Mouse (Mus musculus) liver, postnatal 0 days (tissue): ENCODE results near the gene Gpbp1l1. TPM values are rescaled to one million over a fixed set of nuclear protein-coding genes. Genes with fewer than 3 reads are reported as not detected.

Source experiments
- ATAC-seq: fragments of 200-750 bp; cut with Nextera tagmentation; 2 replicates; pipeline ENCODE4 v1.8.0; 2017; ENCODE audit warnings: mild to moderate bottlenecking, moderate library complexity
- DNase-seq: peaks from one replicate; pipeline ENCODE4 v3.0.0-alpha.2; 2016
- H3K27ac ChIP-seq: fragments of 300-500 bp; sonication (generic); 2 replicates; pipeline ENCODE4 v1.5.1; 2014; ENCODE audit warnings: antibody characterized with exemption, moderate library complexity, mild to moderate bottlenecking, low read depth
- H3K27me3 ChIP-seq: fragments of 300-500 bp; sonication (generic); 2 replicates; pipeline ENCODE4 v1.6.1; 2014; ENCODE audit warnings: low read length, control low read depth, mixed read lengths; ENCODE audit not compliant: insufficient read depth
- H3K36me3 ChIP-seq: fragments of 300-500 bp; sonication (generic); replicated peaks from 2 replicates; pipeline ENCODE4 v1.6.1; 2014; ENCODE audit warnings: mild to moderate bottlenecking, control low read depth, low read length, moderate library complexity, mixed read lengths; ENCODE audit not compliant: insufficient read depth
- H3K4me1 ChIP-seq: fragments of 300-500 bp; sonication (generic); 2 replicates; pipeline ENCODE4 v1.6.1; 2014; ENCODE audit warnings: antibody characterized with exemption, mild to moderate bottlenecking, control low read depth; ENCODE audit not compliant: insufficient read depth
- H3K4me2 ChIP-seq: fragments of 300-500 bp; sonication (generic); 2 replicates; pipeline ENCODE4 v1.6.1; 2014; ENCODE audit warnings: low read depth, mild to moderate bottlenecking, low read length, moderate library complexity, mixed read lengths
- H3K4me3 ChIP-seq: fragments of 300-500 bp; sonication (generic); 2 replicates; pipeline ENCODE4 v1.5.1; 2014; ENCODE audit warnings: low read depth, low read length
- H3K9ac ChIP-seq: fragments of 300-500 bp; sonication (generic); replicated peaks from 2 replicates; pipeline ENCODE4 v1.6.1; 2014; ENCODE audit warnings: mild to moderate bottlenecking, moderate library complexity
- H3K9me3 ChIP-seq: fragments of 300-500 bp; sonication (generic); 2 replicates; pipeline ENCODE4 v1.6.1; 2016; ENCODE audit warnings: mild to moderate bottlenecking, control low read depth, low read length, mixed read lengths
- CTCF ChIP-seq: sonication (generic); IDR thresholded peaks from 2 replicates; pipeline ENCODE4 v1.5.1; 2016; ENCODE audit warnings: antibody characterized with exemption, low read depth
- EP300 ChIP-seq: IDR thresholded peaks from 2 replicates; pipeline ENCODE4 v1.6.1; 2016; ENCODE audit warnings: antibody characterized with exemption, low read depth, mild to moderate bottlenecking
- WGBS: fragments of 180-500 bp; shearing (Covaris S2); extraction: QIAGEN DNeasy Blood & Tissue Kit; methylation state at CpG from one replicate; pipeline ENCODE4 v1.1.7; 2014; ENCODE audit not compliant: insufficient replicate concordance; 5-methylcytosine and 5-hydroxymethylcytosine counted together
- polyA plus RNA-seq: library from polyadenylated mRNA; unstranded; fragments of >200 nt; fragmentation: Nextera tagmentation; extraction: Ambion mirVana; gene quantifications from 2 replicates; pipeline ENCODE4 v1.2.1, GENCODE M21; 2015

The Gpbp1l1 gene
- polyA plus RNA-seq, 1 experiment from 2014 or later, result 16.2 TPM

DNA sequence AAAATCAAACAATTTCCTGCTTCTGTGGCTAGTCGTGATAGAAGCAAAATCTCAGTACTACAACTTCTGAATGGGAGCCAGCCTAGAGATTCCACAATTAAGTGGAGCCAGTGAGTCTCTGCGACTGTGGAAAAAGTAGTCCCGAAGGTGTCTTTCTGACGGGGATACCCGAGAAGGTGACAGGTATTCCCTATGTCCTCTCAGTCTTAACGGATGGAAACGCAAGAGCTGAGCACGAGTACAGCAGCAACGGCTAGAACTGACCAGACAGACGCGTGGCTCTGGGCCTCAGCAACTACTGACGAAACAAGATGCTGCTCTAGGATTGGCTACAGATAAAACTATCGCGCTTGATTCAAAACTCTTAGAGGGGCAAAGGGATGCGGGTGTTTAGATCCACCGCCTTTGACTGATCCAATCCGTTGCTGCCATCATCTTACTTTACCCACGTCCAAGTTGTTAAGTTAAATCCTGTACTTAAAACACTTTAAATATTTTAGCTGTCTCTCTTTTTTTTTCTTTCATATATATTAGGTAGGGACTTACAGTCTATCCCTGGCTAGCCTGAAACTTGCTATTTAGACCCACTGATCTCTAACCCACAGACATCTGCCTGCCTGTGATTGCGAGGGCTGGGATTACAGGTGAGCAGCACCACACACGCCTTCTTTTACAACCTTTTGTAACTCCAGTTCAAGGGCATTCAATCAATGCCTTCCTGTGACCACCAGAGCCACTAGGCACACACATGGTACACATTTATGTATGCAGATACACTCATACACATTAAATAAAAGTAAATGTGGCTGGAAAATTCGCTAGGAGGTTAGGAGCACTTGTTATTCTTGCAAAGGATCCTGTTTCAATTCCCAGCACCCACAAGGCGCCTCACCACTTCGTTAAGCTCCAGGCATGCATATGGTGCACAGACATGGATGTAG, 70.5 kb downstream of the Gpbp1l1 start, which contains the start of gene Nasp:
Nasp (minus strand) TSS at position 220 of the 941 bp plus-strand sequence.
- Histone ChIP-seq H3K9me3 (no peaks in the 10 kb centered on the region), H3K36me3 (0 out of 2 replicates have a peak, but pooled peaks cover 4% of the 10 kb centered on the region), H3K4me1 (peaks cover 16% of the 10 kb centered on the region), H3K9ac (peak within 1 kb of the TSS; percentile 96), H3K4me2 (peak within 1 kb of the TSS; percentile 97), H3K27ac (peak within 1 kb of the TSS; percentile 94), H3K27me3 (no peaks in the 10 kb centered on the region), H3K4me3 (peak within 1 kb of the TSS; percentile 98)
- DNase-seq (peak; percentile 77), ATAC-seq (peak; percentile 83)
- TF ChIP-seq EP300, result no peak
- no peak for TF ChIP-seq CTCF
- 7% methylated on average over 23 of the region's 23 CpGs for WGBS

DNA sequence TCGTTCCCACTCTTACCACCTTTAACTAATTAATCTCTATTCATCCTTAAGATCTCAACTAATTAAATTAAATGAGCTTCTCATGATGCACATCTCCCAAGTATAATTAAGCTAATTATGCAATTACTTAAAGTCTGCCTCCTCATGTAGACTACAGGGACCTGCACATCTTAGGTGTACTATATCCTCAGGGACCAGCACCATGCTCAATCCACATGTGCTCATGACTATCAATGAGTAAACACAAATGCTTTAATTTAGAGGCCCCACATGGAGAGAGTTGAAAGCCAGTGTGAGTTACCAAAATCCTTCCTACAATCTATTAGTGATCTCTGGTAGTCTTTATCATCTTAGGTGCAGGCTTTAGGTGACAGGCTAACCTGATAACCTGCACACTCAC, 77.7 kb downstream of the Gpbp1l1 start:
- H3K27me3 ChIP-seq, result no peaks in the 10 kb centered on the region
- no peaks in the 10 kb centered on the region for H3K4me1 ChIP-seq
- DNase-seq (no peak), ATAC-seq (no peak)
- TF ChIP-seq EP300, result no peak
- H3K9ac ChIP-seq, result no peak overlapping the region
- peaks cover 51% of the 10 kb centered on the region for H3K36me3 ChIP-seq
- no peak overlapping the region for H3K27ac ChIP-seq
- H3K4me2 ChIP-seq, result no peak overlapping the region
- WGBS, result 93% methylated on average over 1 of the region's 1 CpGs
- no peak overlapping the region for H3K4me3 ChIP-seq
- no peaks in the 10 kb centered on the region for H3K9me3 ChIP-seq

DNA sequence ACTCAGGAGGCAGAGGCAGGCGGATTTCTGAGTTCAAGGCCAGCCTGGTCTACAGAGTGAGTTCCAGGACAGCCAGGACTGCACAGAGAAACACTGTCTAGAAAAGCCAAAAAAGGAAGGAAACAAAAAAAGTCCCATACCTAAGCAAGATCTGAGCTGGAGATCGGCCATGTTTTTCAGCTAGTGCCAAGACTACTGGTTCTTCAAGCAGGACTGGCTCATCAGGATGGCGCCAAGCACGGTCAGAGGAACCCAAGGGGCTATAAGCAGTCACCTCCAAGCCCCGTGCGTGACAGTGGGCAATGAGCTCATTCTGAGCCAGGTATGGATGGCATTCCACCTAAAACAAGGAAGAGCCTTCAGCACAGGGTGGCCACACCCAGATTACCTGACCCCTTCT, 81.4 kb downstream of the Gpbp1l1 start:
- 89% methylated on average over 6 of the region's 6 CpGs for WGBS
- no peaks in the 10 kb centered on the region for H3K4me1 ChIP-seq
- H3K27me3 ChIP-seq, result no peaks in the 10 kb centered on the region
- no peak overlapping the region for H3K9ac ChIP-seq
- no peaks in the 10 kb centered on the region for H3K9me3 ChIP-seq
- H3K27ac ChIP-seq, result no peak overlapping the region
- no peak for TF ChIP-seq CTCF
- DNase-seq (no peak), ATAC-seq (no peak)
- H3K4me2 ChIP-seq, result no peak overlapping the region
- peaks cover 74% of the 10 kb centered on the region for H3K36me3 ChIP-seq
- H3K4me3 ChIP-seq, result no peak overlapping the region

DNA sequence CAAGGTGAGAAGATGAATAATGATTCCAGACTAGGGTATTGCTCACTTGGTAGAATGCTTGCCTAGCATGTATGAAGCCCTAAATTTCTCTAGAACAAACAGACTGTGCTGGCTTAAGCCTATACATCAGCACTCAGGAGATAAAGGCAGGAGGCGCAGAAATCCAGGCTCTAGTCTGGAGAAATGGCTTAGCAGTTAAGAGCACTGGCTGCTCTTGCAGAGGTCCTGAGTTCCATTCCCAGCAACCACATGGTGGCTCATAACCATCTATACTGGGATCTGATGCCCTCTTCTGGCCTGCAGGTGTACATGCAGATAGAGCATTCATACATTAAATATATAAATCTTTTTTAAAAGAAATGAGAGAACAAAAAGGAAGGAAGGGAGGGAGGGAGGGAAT, 84.6 kb downstream of the Gpbp1l1 start:
- ATAC-seq (no peak), DNase-seq (no peak)
- 94% methylated on average over 1 of the region's 1 CpGs for WGBS
- Histone ChIP-seq H3K4me1 (no peaks in the 10 kb centered on the region), H3K9me3 (no peaks in the 10 kb centered on the region), H3K27ac (no peak overlapping the region), H3K36me3 (peaks cover 57% of the 10 kb centered on the region), H3K27me3 (no peaks in the 10 kb centered on the region), H3K9ac (no peak overlapping the region), H3K4me2 (no peak overlapping the region), H3K4me3 (no peak overlapping the region)
- peak; percentile 39 for TF ChIP-seq CTCF
- no peak for TF ChIP-seq EP300

Other genes with a start within 250 kb of the Gpbp1l1 start
- gene Mast2, start 93.5 kb upstream of the Gpbp1l1 start, polyA plus RNA-seq, result 2.4 and 2.8 TPM in 2 replicates
- gene Ipp, start 50.1 kb upstream of the Gpbp1l1 start, polyA plus RNA-seq, result 8.1 and 9.1 TPM in 2 replicates
- gene Tmem69, start 1.7 kb upstream of the Gpbp1l1 start, polyA plus RNA-seq, result 16.5 and 17.2 TPM in 2 replicates
- gene Ccdc17, start 39.0 kb downstream of the Gpbp1l1 start, polyA plus RNA-seq, result 2.9 TPM in 2 replicates
- gene Nasp, start 70.3 kb downstream of the Gpbp1l1 start, polyA plus RNA-seq, result 30.0 and 30.6 TPM in 2 replicates
- gene Akr1a1, start 94.0 kb downstream of the Gpbp1l1 start, polyA plus RNA-seq, result 320 and 321 TPM in 2 replicates
- 2,167 and 2,192 TPM in 2 replicates for gene Prdx1, start 127.9 kb downstream of the Gpbp1l1 start, polyA plus RNA-seq
- 10.8 and 10.9 TPM in 2 replicates for gene Mmachc, start 150.7 kb downstream of the Gpbp1l1 start, polyA plus RNA-seq
- 6.1 and 8.4 TPM in 2 replicates for gene Ccdc163, start 150.9 kb downstream of the Gpbp1l1 start, polyA plus RNA-seq
- gene Tesk2, start 163.3 kb downstream of the Gpbp1l1 start, polyA plus RNA-seq, result 5.8 and 6.2 TPM in 2 replicates
- gene Toe1, start 250.0 kb downstream of the Gpbp1l1 start, polyA plus RNA-seq, result 9.2 and 9.3 TPM in 2 replicates